Mouse (Mus musculus) yolk sac, embryonic 10.5 days (tissue): ENCODE results near the gene Gm10491.

ENCODE experiments used
- DNase-seq: peaks from one replicate; pipeline ENCODE4 v3.0.0-alpha.2; 2017; ENCODE audit warnings: low spot score

Gm10491 gene

GRCm38 (mm10) chrX:7879819-7880218 lies 27.8 kb downstream of the Gm10491 start:
- DNase-seq = peak; percentile 43

- no peak for DNase-seq
Observed at GRCm38 (mm10) chrX:7878495-7878894, 29.1 kb downstream of the Gm10491 start.

GRCm38 (mm10) chrX:7878007-7878419 lies 29.6 kb downstream of the Gm10491 start, which contains the start of gene Pim2:
Gene Pim2, plus strand, starts transcription at chrX:7878262.
- DNase-seq = peak; percentile 73

- no peak for DNase-seq
Observed at GRCm38 (mm10) chrX:7869826-7870225, 37.8 kb downstream of the Gm10491 start.

- DNase-seq = no peak
Observed at GRCm38 (mm10) chrX:7868506-7868905, 39.1 kb downstream of the Gm10491 start.

- no peak for DNase-seq
Observed at GRCm38 (mm10) chrX:7867141-7867540, 40.5 kb downstream of the Gm10491 start.

GRCm38 (mm10) chrX:7865786-7866185 lies 41.8 kb downstream of the Gm10491 start:
- no peak for DNase-seq

- no peak for DNase-seq
Observed at GRCm38 (mm10) chrX:7865343-7865742, 42.3 kb downstream of the Gm10491 start.

- DNase-seq = no peak
Observed at GRCm38 (mm10) chrX:7864551-7864950, 43.1 kb downstream of the Gm10491 start.

- DNase-seq = no peak
Observed at GRCm38 (mm10) chrX:7863181-7863580, 44.5 kb downstream of the Gm10491 start.

- peak; percentile 29 for DNase-seq
Observed at GRCm38 (mm10) chrX:7859191-7859753, 48.4 kb downstream of the Gm10491 start.
